Mouse (Mus musculus) liver, postnatal 0 days (tissue): ENCODE data around the gene Rps15.

Experiments used
- CTCF ChIP-seq: sonication (generic); IDR thresholded peaks from 2 replicates; pipeline ENCODE4 v1.5.1; 2016; ENCODE audit warnings: antibody characterized with exemption, low read depth
- EP300 ChIP-seq: IDR thresholded peaks from 2 replicates; pipeline ENCODE4 v1.6.1; 2016; ENCODE audit warnings: antibody characterized with exemption, low read depth, mild to moderate bottlenecking

DNA sequence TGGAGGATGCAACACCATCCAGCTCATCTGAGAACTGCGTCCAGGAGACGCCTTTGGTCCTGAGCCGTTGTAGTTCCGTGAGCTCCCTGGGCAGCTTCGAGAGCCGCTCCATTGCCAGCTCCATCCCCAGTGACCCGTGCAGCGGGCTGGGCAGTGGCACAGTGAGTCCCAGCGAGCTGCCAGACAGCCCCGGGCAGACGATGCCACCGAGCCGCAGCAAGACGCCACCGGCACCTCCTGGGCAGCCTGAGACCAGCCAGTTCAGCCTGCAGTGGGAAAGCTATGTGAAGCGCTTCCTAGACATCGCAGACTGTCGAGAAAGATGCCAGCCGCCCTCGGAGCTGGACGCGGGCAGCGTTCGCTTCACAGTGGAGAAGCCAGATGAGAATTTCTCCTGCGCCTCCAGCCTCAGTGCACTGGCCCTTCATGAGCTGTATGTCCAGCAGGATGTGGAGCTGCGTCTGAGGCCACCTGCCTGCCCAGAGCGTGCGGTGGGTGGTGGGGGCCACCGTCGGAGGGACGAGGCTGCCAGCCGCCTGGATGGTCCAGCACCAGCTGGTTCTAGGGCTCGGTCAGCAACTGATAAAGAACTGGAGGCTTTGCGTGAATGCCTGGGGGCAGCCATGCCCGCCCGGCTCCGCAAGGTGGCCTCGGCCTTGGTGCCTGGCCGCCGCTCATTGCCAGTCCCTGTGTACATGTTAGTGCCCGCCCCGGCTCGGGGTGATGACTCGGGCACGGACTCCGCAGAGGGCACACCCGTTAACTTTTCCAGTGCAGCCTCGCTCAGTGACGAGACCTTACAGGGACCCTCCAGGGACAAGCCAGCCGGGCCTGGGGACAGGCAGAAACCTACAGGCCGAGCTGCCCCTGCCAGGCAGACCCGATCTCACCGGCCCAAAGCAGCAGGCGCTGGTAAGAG lies 20.6 kb downstream of the Rps15 start:
- TF ChIP-seq CTCF (no peak), EP300 (no peak)
